Mouse (Mus musculus): ENCODE measurements around the gene Usp21. TPM values are rescaled to one million over a fixed set of nuclear protein-coding genes. Genes with fewer than 3 reads are reported as not detected.
A peak's percentile ranks its signal among the peaks of the same experiment; 100 is the strongest.

The Usp21 gene
- polyA plus RNA-seq, 1 experiment: 79.1 TPM

DNA sequence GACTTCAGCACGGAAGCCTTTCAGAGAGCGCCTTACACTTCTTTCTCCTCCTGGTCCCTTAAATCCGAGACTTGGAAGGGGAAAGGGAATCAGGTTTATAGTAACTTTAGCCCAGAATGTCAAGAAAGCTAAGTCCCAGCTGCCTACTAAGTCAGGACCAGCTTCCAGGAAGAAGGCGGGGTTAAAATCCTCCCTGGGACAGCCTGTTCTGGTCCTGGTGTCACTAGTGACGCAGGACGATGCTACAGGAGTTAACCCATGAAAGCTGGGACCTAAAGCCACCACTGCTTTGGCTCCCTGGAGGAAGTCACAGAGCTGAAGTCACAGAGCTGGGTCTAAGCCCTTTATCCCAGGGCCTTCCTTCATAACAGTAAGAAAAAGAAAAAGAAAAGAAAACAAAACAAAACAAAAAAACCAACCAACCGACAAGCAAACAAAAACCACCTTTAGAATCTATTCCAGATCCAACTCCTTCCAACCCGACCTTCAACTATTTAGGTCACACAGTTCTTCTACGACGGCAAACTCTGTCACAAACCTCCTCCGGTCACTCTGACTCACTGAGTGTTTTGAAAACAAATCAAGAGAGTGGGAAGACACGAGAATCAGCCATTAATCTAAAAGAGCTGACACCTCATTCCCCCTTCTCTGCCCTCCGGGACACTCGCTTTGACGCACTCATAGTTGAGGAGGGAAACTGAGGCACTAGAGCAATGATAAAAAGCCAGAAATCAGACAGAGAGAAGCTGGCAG, 47.6 kb downstream of the Usp21 start:
- WGBS: 95% methylated on average over 15 of the region's 15 CpGs
- TF ChIP-seq CTCF (IDR thresholded peaks at IDR 0.05; ENCODE audit: borderline replicate concordance, control insufficient read depth, extremely low read depth, insufficient read depth, low read length, poor library complexity) (no peak), POLR2A (IDR thresholded peaks at IDR 0.05; ENCODE audit: control insufficient read depth, extremely low read depth, insufficient read depth, low read length, poor library complexity) (no peak)
- no peak for DNase-seq
- Histone ChIP-seq H3K27me3 (ENCODE audit: control insufficient read depth, insufficient read depth, low read length) (no peaks in the 10 kb centered on the region), H3K36me3 (ENCODE audit: control insufficient read depth, insufficient read depth, low read length) (peaks cover 74% of the 10 kb centered on the region), H3K27ac (ENCODE audit: control insufficient read depth, insufficient read depth, low read length) (no peak overlapping the region), H3K4me3 (ENCODE audit: control insufficient read depth, insufficient read depth, low read length) (no peak overlapping the region), H3K4me1 (replicated peaks; ENCODE audit: control insufficient read depth, insufficient read depth, low read length) (no peaks in the 10 kb centered on the region)

DNA sequence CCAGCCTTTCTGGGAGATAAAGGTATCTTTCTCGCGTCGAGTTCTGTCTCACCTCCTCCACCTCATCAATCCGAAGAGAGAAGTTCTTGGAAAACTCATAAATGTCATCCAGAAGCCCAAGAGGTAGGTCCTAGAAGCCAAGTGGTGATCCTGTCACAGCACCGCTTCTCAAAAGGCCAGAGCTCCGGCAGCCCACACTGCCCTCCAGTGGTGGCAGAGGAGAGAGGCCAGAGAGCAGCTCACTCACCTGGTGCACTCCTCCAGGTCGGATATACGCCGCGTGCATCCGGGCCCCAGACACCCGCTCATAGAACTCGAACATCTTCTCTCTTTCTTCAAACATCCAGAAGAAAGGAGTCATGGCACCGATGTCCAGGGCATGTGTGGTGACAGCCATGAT, 49.3 kb downstream of the Usp21 start:
- 0 out of 2 replicates have a peak, but pooled peaks cover 2% of the 10 kb centered on the region for H3K4me1 ChIP-seq (replicated peaks; ENCODE audit: control insufficient read depth, insufficient read depth, low read length)

DNA sequence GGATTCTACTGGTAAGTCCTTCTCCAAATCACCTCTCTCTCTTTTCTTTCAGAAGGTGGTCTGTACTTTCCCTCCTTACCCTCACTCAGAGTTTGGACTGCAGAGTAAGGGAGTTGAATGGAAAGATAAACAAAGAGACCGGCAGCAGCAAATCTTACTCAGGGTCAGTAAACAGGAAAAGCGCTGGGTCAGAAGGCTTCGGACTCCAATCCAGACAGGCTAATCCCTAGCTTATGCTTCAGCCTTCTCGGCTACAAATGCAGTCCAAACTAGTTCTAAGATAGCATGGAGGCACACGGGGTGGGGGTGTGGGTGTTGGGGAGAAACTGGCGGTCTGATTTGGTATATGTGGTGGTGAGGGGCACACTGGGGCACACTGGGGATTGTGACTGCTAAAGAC, 50.4 kb downstream of the Usp21 start:
- peaks cover 74% of the 10 kb centered on the region for H3K36me3 ChIP-seq (ENCODE audit: control insufficient read depth, insufficient read depth, low read length)
- H3K4me1 ChIP-seq (replicated peaks; ENCODE audit: control insufficient read depth, insufficient read depth, low read length): 0 out of 2 replicates have a peak, but pooled peaks cover 2% of the 10 kb centered on the region
- no peak for DNase-seq
- WGBS: 95% methylated on average over 6 of the region's 6 CpGs
- TF ChIP-seq CTCF (IDR thresholded peaks at IDR 0.05; ENCODE audit: borderline replicate concordance, control insufficient read depth, extremely low read depth, insufficient read depth, low read length, poor library complexity): no peak
- TF ChIP-seq POLR2A (IDR thresholded peaks at IDR 0.05; ENCODE audit: control insufficient read depth, extremely low read depth, insufficient read depth, low read length, poor library complexity): no peak
- no peak overlapping the region for H3K4me3 ChIP-seq (ENCODE audit: control insufficient read depth, insufficient read depth, low read length)
- H3K27ac ChIP-seq (ENCODE audit: control insufficient read depth, insufficient read depth, low read length): no peak overlapping the region
- H3K27me3 ChIP-seq (ENCODE audit: control insufficient read depth, insufficient read depth, low read length): no peaks in the 10 kb centered on the region

More for the DNA sequence above, 49.3 kb downstream of the Usp21 start:
- no peaks in the 10 kb centered on the region for H3K27me3 ChIP-seq (ENCODE audit: control insufficient read depth, insufficient read depth, low read length)
- peak; percentile 51 for DNase-seq
- no peak overlapping the region for H3K27ac ChIP-seq (ENCODE audit: control insufficient read depth, insufficient read depth, low read length)
- H3K4me3 ChIP-seq (ENCODE audit: control insufficient read depth, insufficient read depth, low read length): no peak overlapping the region
- peaks cover 76% of the 10 kb centered on the region for H3K36me3 ChIP-seq (ENCODE audit: control insufficient read depth, insufficient read depth, low read length)
- WGBS: 80% methylated on average over 14 of the region's 14 CpGs
- peak; percentile 71; the same call in 1 of the 2 replicates for TF ChIP-seq CTCF (IDR thresholded peaks at IDR 0.05; ENCODE audit: borderline replicate concordance, control insufficient read depth, extremely low read depth, insufficient read depth, low read length, poor library complexity)
- TF ChIP-seq POLR2A (IDR thresholded peaks at IDR 0.05; ENCODE audit: control insufficient read depth, extremely low read depth, insufficient read depth, low read length, poor library complexity): no peak

DNA sequence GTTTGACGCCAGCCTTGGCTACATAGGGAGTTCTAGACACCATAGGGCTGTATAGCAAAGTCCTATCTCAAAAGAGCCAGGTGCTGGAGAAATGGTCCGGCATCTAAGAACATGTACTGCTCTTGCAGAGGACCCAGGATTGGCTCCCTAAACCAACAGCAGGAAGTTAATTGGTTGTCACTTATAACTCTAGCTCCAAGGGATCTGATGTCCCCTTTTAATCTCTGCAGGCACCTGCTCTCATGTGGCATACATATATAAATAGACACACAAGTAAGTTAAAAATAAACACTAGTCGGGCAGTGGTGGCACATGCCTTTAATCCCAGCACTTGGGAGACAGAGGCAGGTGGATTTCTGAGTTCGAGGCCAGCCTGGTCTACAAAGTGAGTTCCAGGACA, 52.0 kb downstream of the Usp21 start:
- Histone ChIP-seq H3K4me3 (ENCODE audit: control insufficient read depth, insufficient read depth, low read length) (no peak overlapping the region), H3K27me3 (ENCODE audit: control insufficient read depth, insufficient read depth, low read length) (no peaks in the 10 kb centered on the region), H3K36me3 (ENCODE audit: control insufficient read depth, insufficient read depth, low read length) (peaks cover 62% of the 10 kb centered on the region), H3K27ac (ENCODE audit: control insufficient read depth, insufficient read depth, low read length) (no peak overlapping the region), H3K4me1 (replicated peaks; ENCODE audit: control insufficient read depth, insufficient read depth, low read length) (peaks cover 4% of the 10 kb centered on the region; the same call in 1 of the 2 replicates)
- DNase-seq: no peak
- TF ChIP-seq CTCF (IDR thresholded peaks at IDR 0.05; ENCODE audit: borderline replicate concordance, control insufficient read depth, extremely low read depth, insufficient read depth, low read length, poor library complexity): no peak
- no peak for TF ChIP-seq POLR2A (IDR thresholded peaks at IDR 0.05; ENCODE audit: control insufficient read depth, extremely low read depth, insufficient read depth, low read length, poor library complexity)
- 86% methylated on average over 4 of the region's 4 CpGs for WGBS

DNA sequence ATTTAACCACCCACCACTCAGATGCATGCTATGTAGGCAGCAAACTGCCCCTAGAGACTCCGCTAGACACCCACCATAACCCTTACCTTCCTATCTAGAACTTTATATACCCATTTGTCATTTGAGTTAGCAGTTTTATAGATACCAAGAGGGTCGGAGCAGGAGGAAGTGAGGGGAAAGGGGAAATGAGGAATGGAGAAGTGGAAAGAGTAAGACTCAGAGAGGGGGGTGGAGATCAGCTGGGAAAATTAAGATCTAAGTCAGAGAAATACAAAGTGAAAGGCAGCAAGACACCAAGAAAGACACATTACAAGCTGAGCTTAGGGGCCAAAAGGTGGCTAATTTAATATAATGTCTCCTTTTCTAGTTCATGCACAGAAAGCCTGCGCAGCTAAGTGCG, 53.3 kb downstream of the Usp21 start:
- peaks cover 52% of the 10 kb centered on the region for H3K36me3 ChIP-seq (ENCODE audit: control insufficient read depth, insufficient read depth, low read length)

DNA sequence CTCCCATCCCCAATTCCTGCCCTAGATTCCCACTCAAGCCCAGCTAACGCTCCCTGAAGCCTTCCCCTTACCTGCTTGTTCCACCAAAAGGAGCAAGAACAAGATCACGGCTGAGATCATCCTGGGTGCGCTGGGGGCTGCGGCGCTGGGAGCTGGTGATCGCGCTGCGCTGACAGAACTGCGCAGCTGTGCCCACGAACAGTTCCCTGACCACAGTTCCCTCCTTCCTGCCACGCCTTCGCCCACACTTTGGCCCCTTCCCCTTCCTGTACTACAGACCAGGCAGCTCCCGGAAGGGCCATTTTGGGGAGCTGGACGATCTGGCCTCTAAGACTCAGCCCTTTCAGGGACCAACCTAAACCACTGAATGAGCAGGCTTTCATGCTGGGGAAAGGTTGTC, 53.7 kb downstream of the Usp21 start, which contains the start of gene Fcer1g:
TSS of gene Fcer1g (minus strand) at position 240 of the 400 bp plus-strand sequence.
- DNase-seq: no peak
- Histone ChIP-seq H3K27ac (ENCODE audit: control insufficient read depth, insufficient read depth, low read length) (no peak within 1 kb of the TSS), H3K4me1 (replicated peaks; ENCODE audit: control insufficient read depth, insufficient read depth, low read length) (peaks cover 4% of the 10 kb centered on the region; the same call in 1 of the 2 replicates), H3K4me3 (ENCODE audit: control insufficient read depth, insufficient read depth, low read length) (peak within 1 kb of the TSS; percentile 9; the same call in 1 of the 2 replicates), H3K36me3 (ENCODE audit: control insufficient read depth, insufficient read depth, low read length) (peaks cover 50% of the 10 kb centered on the region), H3K27me3 (ENCODE audit: control insufficient read depth, insufficient read depth, low read length) (no peaks in the 10 kb centered on the region)
- no peak for TF ChIP-seq POLR2A (IDR thresholded peaks at IDR 0.05; ENCODE audit: control insufficient read depth, extremely low read depth, insufficient read depth, low read length, poor library complexity)
- no peak for TF ChIP-seq CTCF (IDR thresholded peaks at IDR 0.05; ENCODE audit: borderline replicate concordance, control insufficient read depth, extremely low read depth, insufficient read depth, low read length, poor library complexity)
- WGBS: 21% methylated on average over 14 of the region's 14 CpGs

More for the DNA sequence above, 53.3 kb downstream of the Usp21 start:
- Histone ChIP-seq H3K27me3 (ENCODE audit: control insufficient read depth, insufficient read depth, low read length) (no peaks in the 10 kb centered on the region), H3K27ac (ENCODE audit: control insufficient read depth, insufficient read depth, low read length) (no peak overlapping the region), H3K4me3 (ENCODE audit: control insufficient read depth, insufficient read depth, low read length) (no peak overlapping the region), H3K4me1 (replicated peaks; ENCODE audit: control insufficient read depth, insufficient read depth, low read length) (peaks cover 4% of the 10 kb centered on the region; the same call in 1 of the 2 replicates)
- WGBS: 88% methylated on average over 4 of the region's 4 CpGs
- TF ChIP-seq CTCF (IDR thresholded peaks at IDR 0.05; ENCODE audit: borderline replicate concordance, control insufficient read depth, extremely low read depth, insufficient read depth, low read length, poor library complexity) (no peak), POLR2A (IDR thresholded peaks at IDR 0.05; ENCODE audit: control insufficient read depth, extremely low read depth, insufficient read depth, low read length, poor library complexity) (no peak)
- DNase-seq: no peak

All from thymus, adult 2 months (tissue).